Mouse (Mus musculus): Measurements from ENCODE around the gene Phf2.

Phf2 gene

DNA sequence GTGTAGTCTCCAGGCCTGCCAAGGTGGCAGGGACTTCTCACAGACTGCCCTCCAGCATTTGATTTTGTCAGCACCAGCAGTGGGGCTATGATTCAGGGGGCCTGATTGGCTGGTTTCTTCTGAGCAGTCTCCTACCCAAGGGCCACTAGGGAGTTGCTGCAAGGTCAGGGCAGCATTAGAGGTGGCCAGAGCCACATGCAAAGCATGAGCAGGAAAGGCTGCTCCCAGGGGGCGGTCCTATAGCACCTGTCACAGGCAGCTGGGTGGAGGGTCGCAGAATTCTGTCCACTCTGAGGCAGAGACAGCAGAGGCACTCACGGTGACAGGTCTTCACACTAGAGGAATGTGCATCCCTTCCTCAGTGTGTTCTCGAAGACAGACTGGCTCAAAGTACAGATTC, 12.1 kb downstream of the Phf2 start:
- CTCF ChIA-PET: interaction anchor here (0.7 kb wide), 1 partner anchor 11 kb away, joined by 3 read pairs; no protein-coding TSS in a partner anchor

DNA sequence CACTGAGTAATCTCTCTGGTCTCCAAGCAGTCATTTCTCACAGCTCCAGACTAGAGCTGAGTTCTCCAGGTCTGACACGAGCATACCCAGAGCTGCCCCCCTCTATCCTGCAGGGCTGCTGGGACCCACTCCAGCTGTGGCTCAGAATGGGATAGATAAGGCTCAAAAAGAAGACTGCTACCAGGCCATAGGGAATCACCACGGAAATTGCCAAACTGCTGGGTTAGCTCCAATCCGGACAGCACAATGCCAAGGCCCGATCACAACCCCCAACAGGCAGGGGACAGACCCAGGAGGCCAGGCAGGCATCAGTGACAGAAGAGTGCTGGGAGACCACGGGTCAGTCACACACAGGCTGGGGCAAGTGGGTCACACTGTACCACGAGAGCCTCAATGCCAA, 12.9 kb downstream of the Phf2 start:
- CTCF ChIA-PET: no interaction called here

DNA sequence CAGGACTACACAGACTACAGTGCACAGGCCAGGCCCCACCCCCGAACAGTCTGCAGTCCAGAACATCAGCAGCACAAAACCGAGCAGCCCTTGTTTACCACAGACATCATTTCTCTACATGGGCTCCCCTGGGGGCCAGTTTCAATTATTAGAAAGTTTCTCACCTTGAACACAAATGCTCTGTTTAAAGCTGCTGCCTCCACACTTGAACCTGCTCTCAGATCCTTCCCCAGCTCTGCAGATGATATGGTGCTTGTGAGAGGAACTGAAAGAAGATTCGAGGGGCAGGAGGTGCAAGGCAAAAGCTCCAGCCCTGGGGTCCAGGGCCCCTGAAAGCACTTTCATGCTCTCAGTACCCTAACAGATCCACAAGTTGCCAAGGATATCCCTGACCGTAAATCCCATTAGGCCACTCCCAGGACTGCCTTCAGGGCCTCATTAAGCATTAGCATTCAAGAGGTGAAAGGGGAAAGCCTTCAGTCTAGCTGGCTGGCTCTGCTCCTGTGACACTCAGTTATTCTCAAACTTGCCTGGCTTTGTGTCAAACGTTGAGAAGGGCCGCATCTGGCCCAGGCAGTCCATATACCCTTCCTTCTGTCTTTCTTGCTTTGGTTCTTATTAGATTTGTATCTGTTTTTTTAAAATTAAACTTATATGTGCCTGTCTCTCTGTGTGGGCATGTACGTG, 13.5 kb downstream of the Phf2 start:
- CTCF ChIA-PET: no interaction called here

DNA sequence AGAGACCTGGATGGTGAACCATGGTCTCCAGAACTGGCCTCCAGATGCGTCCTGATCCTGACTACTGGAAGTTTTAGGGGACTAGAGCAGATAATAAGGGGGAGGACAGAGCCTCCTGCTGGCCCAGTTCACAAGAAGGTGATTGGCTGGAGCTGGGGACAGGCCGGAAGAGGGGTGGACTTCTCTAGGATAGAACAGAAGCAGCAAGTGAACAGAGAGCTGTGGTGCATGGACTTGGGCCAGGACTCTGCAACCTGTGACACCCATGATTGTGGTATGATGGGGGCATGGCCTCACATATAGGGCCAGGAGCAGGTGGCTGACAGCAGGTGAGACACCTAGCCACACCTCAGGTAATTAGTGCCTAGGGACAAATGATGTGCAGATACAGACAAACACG, 17.0 kb downstream of the Phf2 start:
- CTCF ChIA-PET: interaction anchor here (0.6 to 1.1 kb wide), 2 partner anchors 13 to 15 kb away, joined by 3 to 4 read pairs; no protein-coding TSS in a partner anchor

DNA sequence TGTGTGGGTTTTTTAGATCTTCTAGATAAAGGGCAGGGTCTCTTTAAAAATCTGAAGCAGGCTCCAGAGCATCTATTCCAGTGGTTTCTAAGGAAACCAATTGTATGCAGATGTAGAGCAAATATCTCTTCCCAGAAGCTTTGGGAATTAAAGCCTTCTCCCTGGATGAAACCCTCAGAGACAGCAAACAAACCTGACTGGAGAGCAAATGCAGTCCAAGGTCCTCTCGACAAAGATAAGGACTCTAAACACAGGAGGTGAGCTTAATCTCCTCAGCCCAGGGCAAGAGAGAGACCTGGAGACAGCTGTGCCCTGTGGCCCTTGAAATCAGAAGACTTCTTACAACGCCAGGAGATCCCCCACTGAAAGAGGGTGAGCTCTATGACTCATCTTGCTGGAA, 17.4 kb downstream of the Phf2 start:
- CTCF ChIA-PET: interaction anchor here (0.6 to 1.1 kb wide), 2 partner anchors 12 to 16 kb away, joined by 3 to 4 read pairs; no protein-coding TSS in a partner anchor

DNA sequence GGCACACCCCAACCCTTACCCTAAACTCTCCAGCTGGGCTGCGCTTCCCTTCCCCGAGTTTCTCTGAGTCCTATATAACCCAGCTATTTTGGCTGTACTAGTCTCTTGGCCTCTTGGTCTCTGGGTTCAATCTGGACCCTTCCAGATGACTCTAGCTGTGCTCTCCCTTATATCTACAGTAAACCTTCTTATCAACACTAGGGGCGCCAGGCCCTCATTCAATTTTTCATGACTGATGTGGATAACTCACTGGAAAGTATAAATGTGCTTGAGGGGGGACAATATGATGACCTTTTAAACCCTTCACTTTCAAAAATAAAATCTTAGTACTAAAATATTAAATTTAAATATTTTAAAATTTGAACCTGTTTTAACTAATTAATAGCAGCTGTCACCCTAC, 18.1 kb downstream of the Phf2 start:
- CTCF ChIA-PET: interaction anchor here (1.1 kb wide), 1 partner anchor 16 kb away, joined by 3 read pairs; no protein-coding TSS in a partner anchor

DNA sequence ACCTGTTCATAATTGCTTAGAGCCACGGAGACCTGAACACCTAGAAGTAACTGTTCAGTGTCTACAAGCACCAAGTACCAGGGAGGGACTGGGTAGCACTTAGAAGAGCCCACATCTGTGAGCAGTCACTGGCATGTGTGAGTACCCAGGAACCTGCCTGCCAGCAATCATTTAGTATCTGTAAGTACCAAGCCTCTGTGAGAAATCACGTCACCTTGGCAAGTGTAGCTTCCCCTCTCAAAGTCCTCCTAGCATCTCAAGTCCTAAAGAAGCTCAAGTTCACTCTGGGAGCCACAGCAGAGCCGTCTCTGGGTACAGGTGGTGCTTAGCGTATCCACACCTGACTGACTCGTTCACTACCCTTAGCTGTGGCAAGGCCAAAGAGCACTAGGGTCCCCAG, 19.2 kb downstream of the Phf2 start:
- CTCF ChIA-PET: no interaction called here

DNA sequence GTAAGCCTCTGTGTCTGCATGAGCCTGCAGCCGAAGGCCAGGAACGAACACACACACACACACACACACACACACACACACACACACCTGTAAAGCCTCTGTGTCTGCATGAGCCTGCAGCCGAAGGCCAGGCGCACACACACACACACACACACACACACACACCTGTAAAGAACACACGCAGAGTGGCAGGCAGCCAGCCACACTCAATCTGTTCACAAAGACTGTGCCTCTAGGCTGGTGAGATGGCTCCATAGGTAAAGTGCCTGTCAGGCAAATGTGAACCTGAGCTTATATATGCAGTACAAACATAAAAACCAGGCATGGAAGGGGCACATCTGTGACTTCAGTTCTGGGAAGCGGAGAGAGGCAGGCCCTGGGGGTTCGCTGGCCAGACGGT, 20.1 kb downstream of the Phf2 start:
- CTCF ChIA-PET: no interaction called here

DNA sequence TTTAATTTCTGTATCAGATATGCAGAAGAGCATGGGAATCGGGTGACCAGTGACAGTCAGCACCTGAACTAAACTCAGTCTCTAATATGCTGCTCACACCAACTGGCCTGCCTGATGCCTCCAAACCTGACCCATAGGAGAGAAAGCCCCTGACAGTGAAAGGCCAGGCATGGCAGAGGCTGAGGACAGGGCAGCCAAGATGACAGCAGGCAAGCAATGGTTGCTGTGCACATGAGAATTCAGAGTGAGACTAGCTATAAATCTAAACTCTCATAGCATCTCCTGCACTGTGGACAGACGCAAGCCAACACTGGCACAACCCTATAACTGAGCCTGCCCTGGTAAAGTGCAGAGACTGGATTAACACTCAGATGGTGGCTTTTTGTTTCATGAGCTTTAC, 20.6 kb downstream of the Phf2 start:
- CTCF ChIA-PET: no interaction called here

DNA sequence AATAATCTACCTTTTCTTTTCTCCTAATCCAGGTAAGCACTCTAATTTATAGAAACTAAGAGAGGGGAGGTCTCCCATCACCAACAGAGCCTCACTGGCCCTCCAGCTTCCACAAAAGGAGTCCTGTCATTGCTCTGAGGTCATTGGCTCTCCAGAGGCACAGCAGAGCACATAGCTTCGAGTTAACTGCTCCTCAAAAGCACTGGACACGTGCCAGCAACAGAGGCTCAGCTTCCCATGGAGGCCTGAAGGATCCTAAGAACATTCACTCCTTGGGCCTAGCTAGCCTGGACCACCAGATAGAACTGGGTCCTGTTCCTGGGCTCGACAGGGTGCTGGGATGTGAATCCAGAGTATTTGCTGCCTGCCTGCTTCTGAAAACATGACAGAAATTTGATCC, 21.8 kb downstream of the Phf2 start:
- CTCF ChIA-PET: no interaction called here

DNA sequence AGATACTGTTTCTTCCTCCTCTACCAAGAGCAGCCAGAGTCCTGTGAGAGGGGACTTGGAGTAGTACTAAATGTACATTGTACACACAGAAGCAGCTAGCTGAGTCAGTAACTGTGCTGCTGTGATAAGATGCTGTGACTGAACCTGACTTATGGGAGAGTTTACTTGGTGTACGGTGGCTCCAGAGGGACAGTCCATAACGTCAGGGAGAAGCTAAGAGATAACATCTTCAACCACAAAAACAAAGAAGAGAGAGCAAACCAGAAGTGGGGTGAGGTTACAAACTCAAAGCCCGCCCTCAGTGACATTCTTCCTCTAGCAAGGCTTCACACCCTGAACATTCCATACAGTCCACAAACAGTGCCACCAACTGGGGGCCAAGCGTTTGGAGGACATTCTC, 25.6 kb downstream of the Phf2 start:
- CTCF ChIA-PET: interaction anchor here (1.1 kb wide), 1 partner anchor 27 kb away, joined by 3 read pairs; no protein-coding TSS in a partner anchor

DNA sequence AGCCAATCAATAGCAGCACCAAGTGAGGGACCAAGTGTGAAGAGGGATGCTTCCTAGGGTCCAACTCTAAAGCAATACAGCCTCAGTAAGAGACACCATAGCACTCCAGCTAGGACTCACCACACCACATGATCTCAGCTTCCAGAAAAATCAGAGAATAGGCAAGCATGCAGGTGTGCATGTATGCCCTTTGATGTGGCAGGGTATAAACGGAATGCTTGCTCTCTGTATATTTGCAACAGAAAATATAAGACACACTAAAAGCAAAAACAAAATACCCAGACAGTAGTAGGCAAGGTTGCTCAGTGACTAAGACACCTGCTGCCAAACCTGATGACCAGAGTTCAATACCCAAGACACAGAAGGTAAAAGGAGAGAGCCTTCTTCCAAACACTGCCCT, 27.4 kb downstream of the Phf2 start:
- CTCF ChIA-PET: interaction anchor here (0.5 kb wide), 1 partner anchor 13 kb away, joined by 3 read pairs; no protein-coding TSS in a partner anchor

DNA sequence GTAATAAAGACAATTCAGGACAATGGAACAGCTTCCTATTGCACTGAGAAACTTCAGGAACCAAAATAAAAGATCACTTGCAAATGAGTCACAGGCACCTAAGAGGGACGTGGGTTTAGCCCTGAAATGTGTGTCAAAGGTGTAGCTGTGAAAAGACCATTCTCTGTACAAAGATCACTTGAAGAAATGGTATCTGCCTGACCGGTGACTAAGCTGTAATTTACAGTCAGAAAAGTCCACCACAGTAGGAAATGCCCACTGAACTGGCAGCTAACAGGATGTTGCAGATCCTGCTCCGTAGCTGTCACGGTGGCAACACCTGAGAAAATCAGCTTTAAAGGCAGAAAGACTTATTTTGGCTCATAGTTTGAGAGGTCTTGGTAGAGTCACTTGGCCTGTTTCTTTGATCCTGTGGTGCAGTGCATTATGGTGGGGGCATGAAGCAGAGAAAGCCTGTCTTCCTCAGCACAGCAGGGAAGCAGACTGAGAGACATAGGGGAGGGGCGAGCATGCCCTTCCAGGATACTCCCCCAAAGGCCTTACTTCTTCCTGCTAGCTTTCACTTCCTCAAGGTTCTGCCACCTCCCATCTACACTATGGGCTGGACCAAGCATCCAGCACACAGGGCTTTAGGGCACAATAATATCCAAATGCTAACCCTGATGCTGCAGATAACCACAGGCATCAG, 28.9 kb downstream of the Phf2 start:
- CTCF ChIA-PET: interaction anchor here (1.1 kb wide), 1 partner anchor 12 kb away, joined by 4 read pairs; no protein-coding TSS in a partner anchor

DNA sequence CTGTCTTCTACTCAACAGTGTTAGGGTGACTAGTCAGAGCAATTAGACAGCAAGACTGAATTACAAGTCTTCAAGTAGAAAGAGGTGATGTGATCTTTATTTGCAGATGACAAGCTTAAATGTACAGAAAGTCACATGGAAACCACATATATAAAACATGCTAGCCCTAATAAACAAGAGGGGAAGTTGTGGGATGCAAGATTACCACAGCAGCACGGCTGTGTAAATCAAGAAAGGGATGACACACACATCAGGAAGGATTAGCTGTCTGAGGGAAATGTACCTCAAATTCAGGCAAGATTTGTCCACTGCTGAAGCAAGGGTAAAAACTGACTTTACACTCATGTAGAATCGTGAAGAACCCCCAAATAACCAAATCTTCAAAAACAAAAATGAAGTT, 32.6 kb downstream of the Phf2 start:
- CTCF ChIA-PET: no interaction called here

DNA sequence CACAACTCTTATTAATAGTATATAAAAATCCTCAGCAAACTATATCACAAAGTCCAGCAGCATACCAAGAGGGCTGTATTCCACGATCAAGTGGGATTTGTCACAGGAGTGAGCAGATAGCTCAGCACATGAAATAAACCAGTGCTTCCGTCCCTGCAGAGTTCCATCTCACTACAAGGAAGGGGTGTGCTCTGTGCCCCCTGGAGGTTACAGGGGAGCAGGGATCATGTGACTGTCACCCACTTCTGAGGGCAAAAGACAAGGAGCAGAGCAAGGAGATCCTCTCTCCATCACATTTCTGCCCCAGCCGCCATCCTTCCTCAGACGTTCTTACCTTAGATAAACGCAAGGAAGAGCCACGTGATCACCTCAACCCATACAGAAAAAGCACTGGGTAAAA, 33.4 kb downstream of the Phf2 start:
- CTCF ChIA-PET: no interaction called here

DNA sequence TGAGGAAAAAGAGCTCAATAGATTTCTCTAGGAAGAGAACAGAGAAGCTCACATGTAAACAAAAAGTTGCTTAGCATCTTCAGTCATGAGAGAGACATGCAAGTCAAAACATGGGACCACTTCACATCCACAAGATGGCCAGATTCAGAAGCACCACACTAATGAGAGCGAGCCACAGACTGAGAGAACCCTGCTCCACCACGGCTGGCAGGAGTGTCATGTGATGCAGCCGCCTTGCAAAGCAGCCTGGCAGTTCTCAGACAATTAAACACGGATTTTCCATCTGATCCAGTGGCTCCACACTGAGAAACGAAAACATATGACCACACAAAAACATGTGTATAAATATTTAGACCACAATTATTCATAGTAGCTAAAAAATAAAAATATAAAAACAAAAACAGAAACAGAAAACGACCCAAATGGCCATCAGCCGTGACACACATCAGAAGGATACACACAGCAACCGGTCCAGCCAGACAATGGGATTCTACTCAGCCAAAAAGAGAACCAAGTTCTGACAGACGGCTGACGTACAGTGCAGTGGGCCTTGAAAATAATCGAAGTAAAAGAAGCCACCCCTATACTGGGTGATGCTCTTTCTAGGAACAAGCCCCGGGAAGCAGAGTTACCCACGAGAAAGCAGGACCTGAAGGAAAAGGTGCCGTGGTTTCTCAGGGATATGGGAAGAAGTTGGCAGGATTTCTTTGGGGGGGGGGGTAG, 40.2 kb downstream of the Phf2 start:
- CTCF ChIA-PET: no interaction called here

DNA sequence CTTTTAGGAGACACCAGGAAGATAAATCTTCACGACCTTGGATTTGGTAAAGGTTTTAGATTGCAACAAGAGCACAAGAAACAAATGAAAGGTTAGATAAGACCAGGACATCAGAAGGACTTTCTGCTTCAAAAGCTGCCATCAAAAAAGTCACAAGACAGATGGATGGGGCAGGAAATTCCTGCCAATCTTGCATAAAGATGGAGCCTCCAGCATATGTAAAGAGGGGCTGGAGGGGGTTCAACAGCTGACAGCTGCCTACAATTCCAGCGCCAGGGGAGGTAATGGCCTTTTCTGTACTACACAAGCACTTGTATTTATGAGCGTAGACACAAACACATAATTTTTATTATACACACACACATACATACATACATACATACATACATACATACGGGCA, 41.1 kb downstream of the Phf2 start:
- CTCF ChIA-PET: no interaction called here

DNA sequence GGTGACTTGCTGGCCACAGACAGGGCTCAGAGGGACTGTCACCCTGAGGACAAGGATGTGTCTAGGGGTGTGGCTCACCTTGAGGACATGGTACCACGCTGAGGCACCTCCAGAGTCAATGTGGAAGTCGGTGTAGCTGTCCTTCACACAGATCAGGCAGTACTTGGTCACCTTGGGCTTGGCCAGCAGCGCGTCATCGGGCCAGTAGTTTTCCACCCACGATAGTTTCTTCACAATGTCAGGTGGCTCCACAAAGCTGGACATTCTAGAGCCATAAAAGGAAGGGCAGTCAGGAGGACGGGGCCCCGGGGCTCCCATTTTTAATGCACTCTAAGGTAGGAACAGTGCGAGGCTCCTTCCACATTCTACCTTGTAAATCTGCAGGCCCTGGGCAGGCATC, 48.0 kb downstream of the Phf2 start:
- CTCF ChIA-PET: no interaction called here

DNA sequence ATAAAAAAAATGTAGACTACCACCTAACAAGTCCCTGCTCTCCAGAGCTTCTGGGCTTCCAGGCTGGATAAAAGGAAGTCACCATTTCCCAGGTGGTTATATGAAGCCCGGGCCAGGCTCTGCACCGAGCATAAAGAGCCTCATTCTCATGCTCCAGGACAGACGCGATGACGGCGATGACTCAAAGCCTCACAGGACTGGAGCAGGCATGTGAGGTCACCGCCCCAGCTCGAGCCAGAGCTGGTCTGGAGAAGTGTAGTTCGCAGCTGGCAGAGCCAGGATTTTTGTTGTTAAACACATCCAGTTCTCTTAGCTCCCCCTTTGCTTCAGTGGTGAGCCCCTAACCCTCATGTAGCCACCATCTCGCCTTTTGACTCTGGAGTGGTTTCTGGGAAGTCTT, 48.6 kb downstream of the Phf2 start:
- CTCF ChIA-PET: no interaction called here

DNA sequence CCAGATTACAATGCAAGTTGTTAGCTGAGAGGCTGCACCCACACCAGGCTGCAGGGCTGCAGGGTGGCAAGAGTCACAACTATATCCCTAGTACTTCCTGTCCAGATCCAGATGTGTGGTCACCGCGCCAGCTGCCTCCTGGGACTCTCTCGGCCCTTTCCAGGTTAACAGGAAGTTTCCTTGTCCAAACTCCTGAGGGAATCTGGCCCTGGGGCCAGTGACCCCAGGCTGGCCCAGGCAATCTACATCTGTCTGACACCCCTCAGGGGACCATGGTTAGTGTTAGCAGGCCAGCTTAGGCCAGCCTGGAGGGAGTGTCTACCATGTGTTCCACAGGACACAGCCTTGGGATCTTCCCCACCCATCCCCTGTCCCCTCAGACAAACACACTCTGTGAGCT, 51.8 kb downstream of the Phf2 start:
- CTCF ChIA-PET: interaction anchor here (0.6 to 0.7 kb wide), 2 partner anchors 26 to 99 kb away, joined by 3 to 6 read pairs; no protein-coding TSS in a partner anchor

DNA sequence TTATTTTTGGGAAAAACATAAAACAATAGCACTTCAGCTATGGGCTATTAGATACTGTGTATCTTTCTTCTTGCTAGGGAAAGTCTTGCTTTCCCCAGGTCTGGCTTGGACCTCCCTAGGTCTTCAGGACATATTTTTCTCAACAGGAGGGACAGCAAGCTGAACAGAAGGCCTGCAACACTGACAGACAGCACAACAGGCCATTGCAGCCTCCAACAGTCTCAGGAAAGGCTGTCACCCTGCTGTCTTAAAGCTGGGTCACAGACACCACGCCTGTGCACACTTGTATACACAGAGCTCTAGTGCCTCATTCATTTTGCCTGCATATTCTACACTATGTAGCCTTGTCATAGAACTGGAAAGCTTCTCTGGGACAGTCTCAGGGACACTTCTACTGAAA, 56.5 kb downstream of the Phf2 start:
- CTCF ChIA-PET: no interaction called here

DNA sequence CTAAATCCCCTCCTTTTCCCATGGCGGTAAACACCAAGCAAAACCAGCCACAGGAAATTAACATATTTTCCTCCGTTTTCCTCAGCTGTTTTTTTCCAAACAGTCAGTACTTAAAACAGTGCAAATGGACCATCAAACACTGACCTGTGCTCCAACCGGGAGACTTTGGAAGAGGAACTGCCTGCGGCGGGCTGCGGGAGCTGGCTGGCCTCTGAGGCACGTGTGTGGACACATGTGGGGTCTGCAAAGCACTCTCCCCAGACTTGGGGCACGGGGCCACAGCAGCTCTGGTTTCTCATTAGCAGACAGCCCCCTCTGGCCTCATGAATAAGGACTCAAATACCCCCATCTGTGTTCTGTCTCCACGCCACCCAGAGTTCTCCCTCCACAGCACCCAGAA, 59.9 kb downstream of the Phf2 start:
- CTCF ChIA-PET: no interaction called here
